Mouse (Mus musculus): ENCODE measurements around the gene 1700029J07Rik.
A peak's percentile ranks its signal among the peaks of the same experiment; 100 is the strongest.

Gene 1700029J07Rik

DNA sequence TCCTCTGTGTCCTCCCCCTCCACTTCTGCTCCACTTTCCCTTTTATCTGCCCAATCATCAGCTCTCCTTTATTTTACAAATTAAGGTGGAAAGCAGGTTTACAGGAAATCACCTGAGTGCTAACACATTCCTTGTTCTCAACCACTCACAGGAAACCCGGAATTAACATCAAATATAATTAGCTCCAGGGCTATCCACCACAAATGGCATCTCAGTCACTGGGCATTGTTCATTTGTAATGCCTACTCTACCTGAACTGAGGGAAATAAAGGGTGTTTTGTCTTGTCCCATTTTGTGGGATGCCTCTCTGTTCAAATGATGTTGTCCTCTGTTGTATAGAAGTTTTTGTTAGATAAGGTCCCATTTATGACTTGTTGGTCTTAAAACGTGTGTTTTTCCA lies 24.4 kb downstream of the 1700029J07Rik start:
- DNase-seq (ENCODE audit: low spot score in 2 of 2) = no peak

DNA sequence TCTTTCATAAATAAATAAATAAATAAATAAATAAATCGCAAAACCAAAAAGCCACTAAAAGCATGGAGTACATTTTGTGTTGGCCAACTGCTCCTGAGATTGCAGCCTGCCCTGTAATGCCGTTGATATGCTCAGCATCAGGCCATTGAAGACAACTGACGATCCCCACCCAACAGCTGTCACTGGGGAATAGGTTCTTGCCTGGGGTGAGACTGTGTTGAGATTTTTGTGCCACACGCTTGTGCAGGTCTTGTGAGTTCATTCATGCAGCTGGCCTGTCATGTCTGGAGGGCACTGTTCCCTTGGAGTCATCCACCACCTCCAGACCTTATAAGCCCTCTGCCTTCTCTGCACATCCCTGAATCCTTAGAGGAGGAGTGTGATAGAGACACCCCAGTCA lies 28.8 kb downstream of the 1700029J07Rik start:
- no peak for DNase-seq (ENCODE audit: low spot score in 2 of 2)

DNA sequence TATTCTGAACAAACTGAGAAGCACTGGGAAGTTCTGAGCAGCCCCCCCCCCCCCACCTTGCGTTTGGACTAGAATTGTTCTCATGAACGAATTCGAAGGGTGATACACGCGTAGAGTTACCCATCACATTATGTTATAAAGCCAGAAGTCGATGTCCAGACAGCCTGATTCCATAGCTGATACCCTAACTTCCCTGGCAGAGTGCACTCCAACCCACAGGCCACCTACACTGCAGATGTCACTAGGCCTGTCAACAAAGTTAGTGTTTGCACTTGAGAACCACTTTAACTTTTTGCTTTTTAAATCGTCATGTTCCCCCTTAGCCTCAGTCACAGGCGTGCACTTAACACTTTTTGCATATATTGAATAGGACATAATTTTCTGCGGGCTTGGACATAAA lies 38.1 kb downstream of the 1700029J07Rik start:
- DNase-seq (ENCODE audit: low spot score in 2 of 2) = no peak

DNA sequence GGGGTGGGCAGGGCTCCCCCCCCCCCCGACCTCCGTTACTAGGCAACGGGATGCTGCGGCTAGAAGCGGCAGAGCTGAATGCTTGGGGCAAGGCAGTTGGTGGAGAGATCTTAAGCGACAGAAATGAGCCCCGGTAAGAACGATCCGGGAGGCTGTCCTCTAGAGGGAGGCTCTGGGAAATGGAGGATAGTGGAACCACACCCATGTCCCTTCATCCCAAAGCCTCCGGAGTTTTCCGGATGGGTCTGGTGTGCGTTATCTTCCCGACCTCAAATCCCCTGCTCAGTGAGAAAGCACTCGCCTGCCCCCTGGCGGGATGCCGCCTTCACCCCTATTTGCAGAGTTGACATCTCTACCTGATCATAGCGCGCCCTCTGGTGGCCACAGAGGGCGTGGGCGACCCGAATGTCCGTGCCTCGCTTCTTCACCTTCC lies 40.5 kb downstream of the 1700029J07Rik start, which contains the start of gene Ccdc110:
Ccdc110 (plus strand) TSS at position 38 of the 433 bp plus-strand sequence.
- peak; percentile 100 for DNase-seq (ENCODE audit: low spot score in 2 of 2)

DNA sequence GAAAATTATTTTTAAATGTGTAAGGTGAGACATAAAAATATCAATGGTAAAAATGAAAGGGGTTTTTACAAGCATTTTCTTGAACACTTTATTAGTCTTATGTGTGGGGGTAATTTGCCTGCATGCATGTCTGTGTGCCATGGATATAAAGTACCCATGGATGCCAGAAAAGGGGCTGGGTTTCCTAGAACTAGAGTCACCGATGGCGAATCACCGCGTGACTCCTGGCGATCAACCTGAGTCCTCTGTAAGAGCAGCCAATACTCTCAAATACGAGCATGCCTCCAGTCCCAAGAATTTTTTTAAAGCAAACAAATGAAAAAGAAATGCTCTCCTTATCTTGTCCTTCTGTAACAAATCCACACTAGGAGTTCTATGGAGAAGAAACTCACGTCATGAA lies 52.9 kb downstream of the 1700029J07Rik start:
- DNase-seq (ENCODE audit: low spot score in 2 of 2) = no peak

DNA sequence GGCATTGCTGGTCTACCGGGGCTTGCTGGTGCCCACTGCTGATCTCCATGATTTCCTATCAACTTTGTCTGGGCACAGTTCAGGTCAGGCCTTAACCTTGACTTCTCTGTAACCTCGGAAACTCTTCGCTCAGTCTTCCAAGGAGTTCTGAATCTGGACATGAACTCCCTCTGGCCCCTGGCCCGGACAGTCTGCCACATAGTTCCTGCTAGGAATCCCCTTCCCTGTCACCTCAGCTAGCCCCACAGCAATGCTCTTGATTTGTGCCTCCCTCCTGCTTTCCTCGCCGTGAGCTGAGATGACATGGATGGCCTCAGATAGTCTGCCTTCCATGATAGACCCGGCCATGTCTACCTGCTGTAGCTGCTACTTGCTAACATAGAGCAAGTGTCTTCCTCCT lies 54.7 kb downstream of the 1700029J07Rik start:
- no peak for DNase-seq (ENCODE audit: low spot score in 2 of 2)

DNA sequence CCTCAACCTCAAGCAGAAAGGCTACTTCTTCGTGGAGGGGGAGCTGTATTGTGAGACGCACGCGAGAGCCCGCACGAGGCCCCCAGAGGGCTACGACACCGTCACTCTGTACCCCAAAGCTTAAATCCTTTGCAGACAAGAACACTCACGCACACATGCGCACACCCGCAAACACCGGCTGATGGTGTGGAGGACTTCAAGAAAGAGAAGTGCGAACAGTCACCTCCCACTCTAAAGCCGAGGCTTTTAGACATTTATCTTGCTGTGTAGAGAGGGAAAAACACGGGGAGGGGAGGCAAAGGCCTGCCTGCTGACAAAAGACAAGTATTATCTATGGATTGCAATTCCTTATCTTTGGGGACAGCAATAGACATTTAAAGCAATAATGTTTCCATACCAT lies 56.2 kb downstream of the 1700029J07Rik start:
- DNase-seq (ENCODE audit: low spot score in 2 of 2) = no peak

DNA sequence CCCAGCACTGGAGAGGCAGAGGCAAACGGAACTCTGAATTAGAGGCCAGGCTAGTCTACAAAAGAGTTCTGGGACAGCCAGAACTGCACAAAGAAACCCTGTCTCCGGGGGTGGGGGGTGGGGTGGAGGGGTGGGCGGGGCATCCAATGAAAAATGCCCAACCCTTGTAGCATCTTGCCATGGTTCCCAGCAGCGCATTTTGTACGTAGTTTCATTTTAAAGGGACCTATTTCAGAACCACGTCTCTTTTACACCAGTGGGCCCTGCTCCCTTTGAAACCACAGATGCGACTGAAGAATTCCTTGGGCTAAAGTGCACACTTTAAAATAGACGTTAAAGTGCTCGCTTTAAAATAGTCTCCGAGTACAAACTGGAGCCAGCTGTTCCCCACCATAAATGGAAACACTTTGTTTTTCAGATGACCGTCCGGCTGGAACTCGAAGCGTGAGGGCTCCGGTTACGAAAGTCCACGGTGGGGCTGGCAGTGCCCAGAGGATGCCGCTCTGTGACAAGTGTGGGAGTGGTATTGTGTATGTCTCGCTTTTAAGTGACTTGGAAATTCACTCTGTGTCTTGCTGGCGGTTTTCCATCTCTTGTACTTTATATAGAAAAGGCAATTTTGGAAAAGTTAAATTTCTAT lies 57.9 kb downstream of the 1700029J07Rik start:
- no peak for DNase-seq (ENCODE audit: low spot score in 2 of 2)

DNA sequence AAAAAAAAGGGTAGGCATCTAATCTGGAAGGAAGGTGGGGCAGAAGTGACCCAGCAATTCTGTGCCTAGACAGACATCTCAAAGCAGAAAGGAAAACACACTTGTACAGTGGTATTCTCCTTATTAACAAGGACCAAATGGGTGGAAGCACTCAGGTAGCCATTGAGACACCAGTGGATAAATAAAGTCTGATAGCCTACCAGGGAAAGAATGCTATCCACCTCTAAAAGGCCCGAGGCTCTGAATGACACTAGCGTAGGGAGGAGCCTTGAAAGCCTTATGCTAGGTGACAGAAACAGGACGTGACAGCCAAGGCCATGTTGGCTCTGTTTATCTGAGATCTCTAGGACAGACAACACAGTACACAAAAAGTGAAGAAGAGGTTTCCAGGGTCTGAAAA lies 58.6 kb downstream of the 1700029J07Rik start:
- DNase-seq (ENCODE audit: low spot score in 2 of 2) = no peak

DNA sequence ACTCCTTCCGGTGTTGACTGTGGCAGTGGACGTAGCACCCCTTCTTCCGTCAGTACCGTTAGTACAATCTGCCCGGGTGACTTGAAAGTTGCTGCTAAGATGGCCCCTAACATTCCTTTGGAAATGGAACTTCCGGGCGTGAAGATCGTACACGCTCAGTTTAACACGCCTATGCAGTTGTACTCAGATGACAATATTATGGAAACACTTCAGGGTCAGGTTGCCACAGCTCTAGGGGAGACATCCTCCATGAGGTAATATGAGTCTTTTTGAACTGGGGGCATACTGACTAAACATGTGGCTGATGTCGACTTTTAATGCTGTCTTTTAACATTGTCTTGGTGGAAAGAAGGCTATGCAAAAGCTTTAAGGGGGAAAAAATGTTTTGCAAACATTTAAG lies 61.3 kb downstream of the 1700029J07Rik start:
- no peak for DNase-seq (ENCODE audit: low spot score in 2 of 2)

DNA sequence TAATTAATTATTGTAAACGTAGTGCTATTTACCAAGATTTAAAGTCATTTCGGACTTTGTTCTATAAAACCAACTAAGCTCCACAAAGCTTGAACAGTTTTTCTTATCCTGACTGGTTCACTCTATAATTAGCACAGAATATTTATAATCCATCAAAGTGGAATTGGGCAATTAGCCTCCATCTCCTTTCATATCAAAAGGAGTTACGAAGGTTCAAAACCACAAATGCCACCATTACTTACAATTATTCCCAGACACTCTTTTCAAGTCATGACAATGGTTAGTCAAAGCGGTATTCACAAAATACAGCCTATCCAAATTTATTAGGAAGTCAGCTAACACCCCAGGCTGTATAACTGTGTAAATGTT lies 68.8 kb downstream of the 1700029J07Rik start:
- DNase-seq (ENCODE audit: low spot score in 2 of 2) = no peak

DNA sequence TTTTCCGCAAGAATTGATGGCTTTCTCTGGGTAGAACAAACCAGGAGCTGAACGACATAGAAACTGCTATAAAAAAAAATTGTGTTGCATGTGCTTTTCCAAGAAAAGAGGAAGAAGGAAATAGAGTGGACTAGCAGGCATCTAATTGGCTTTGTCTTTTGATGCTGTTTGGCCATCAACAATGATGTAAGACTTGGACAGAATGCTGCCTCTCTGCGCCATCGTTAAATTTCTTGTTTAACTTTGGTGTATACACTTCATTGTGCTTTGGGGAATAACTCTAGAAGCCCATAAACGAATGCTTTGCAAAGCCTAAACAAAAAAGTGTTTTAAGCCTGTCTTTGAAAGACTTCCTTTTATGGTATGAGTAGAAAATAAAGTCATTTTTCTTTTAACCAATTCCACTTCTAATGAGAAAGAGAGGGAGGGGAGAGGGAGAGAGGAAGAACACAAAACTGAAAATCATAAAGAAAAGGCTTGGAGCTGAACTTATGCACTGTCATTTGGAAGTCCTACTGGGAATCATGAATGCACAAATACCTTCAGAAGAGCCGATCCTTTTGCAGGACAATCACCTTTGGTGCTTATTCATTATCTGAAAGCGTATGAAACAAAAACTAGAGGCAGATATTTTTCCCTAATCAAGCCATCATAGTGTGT lies 69.3 kb downstream of the 1700029J07Rik start:
- no peak for DNase-seq (ENCODE audit: low spot score in 2 of 2)

DNA sequence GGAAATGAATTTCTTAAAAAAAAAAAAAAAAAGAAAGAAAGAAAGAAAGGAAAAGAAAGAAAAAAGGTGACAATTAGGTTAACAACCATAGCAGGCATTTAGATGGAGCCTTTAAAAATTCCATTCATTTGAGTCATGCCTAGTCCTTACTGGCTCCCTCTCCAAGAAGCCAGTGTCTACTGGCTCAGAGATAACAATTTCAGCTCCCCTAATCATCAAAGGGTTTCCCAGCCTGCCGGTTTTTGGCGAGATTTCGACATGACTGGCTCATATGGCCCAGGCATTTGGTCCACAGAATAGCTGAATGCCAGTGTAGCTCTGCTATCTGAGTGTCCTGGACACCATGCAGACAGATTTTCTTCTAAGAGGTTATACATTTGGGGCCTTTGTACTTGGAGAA lies 71.4 kb downstream of the 1700029J07Rik start:
- DNase-seq (ENCODE audit: low spot score in 2 of 2) = no peak

Data from cerebellum, postnatal 4 days (tissue).